Mouse (Mus musculus) olfactory bulb, adult 2 months (tissue): ENCODE data around the gene Gm9918. TPM values are rescaled to one million over a fixed set of nuclear protein-coding genes. Genes with fewer than 3 reads are reported as not detected.

ENCODE experiments used
- H3K27ac ChIP-seq: fragments of 200-500 bp; 2 replicates; pipeline ENCODE4 v1.5.1; 2012; ENCODE audit warnings: low read depth, low read length; ENCODE audit not compliant: insufficient read depth
- H3K4me1 ChIP-seq: fragments of 200-500 bp; 2 replicates; pipeline ENCODE4 v1.6.1; 2012; ENCODE audit warnings: low read length; ENCODE audit not compliant: control insufficient read depth, insufficient read depth
- H3K4me3 ChIP-seq: fragments of 200-500 bp; 2 replicates; pipeline ENCODE4 v1.5.1; 2012; ENCODE audit warnings: mild to moderate bottlenecking, low read depth, low read length, moderate library complexity; ENCODE audit not compliant: insufficient read depth
- CTCF ChIP-seq: fragments of 200-500 bp; IDR thresholded peaks from 2 replicates; pipeline ENCODE4 v1.5.1; 2012; ENCODE audit warnings: low read depth, mild to moderate bottlenecking, low read length, moderate library complexity; ENCODE audit not compliant: insufficient read depth
- POLR2A ChIP-seq: fragments of 200-500 bp; IDR thresholded peaks from 2 replicates; pipeline ENCODE4 v1.6.1; 2012; ENCODE audit warnings: mild to moderate bottlenecking, low read depth, low read length, moderate library complexity; ENCODE audit not compliant: insufficient read depth
- WGBS: fragments of 180-500 bp; shearing (Covaris S2); methylation state at CpG from one replicate; pipeline ENCODE4 v1.1.7; 2018; 5-methylcytosine and 5-hydroxymethylcytosine counted together
- polyA plus RNA-seq: library from polyadenylated mRNA; stranded (reverse); fragments of >200 nt; gene quantifications from 2 replicates; pipeline ENCODE4 v1.2.4, GENCODE M21; 2012; ENCODE audit warnings: low replicate concordance; ENCODE audit not compliant: missing spikeins, insufficient read depth, insufficient read length

Gm9918 gene
- polyA plus RNA-seq, 1 experiment, result not detected

DNA sequence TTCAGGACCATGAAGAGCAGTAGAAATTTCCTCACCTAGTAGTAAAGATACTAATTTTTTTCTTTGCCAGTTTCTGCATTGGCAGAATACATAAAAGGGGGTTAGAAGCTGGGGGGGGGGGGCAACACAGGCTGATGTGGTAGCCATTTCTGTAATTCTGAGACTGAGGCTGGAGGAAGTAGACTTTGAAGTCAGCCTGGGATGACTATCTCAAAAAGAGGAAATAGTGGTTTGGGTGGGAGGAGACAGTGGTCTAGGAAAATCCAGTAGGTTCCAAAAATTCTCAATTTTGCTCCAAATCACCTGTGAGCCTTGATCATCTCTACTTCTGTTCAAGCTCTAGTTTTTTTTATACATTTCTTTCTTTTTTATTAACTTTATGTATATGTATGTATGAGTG, 41.1 kb downstream of the Gm9918 start:
- no peak overlapping the region for H3K4me3 ChIP-seq
- H3K27ac ChIP-seq, result no peak overlapping the region
- TF ChIP-seq POLR2A (no peak), CTCF (no peak)
- peaks cover 5% of the 10 kb centered on the region; the same call in 1 of the 2 replicates for H3K4me1 ChIP-seq

DNA sequence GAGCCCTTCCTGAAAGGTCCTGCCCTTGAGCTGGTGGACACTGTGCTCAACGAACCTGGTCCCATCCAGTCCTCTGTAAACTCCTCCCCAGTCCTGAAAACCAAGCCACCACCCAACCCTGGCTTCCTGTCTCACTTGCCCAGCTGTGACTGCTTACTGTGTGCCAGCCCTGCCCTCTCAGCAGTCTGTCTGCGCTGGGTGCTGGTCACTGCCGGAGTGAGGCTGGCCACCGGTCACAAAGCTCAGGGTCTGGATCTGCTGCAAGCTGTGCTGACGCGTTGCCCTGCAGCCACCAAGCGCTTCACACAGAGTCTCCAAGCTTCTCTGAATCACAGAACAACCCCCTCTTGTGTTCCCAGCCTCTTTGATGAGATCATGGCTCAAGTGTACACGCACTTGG, 44.9 kb downstream of the Gm9918 start:
- Histone ChIP-seq H3K4me3 (no peak overlapping the region), H3K27ac (no peak overlapping the region), H3K4me1 (peaks cover 5% of the 10 kb centered on the region; the same call in 1 of the 2 replicates)
- TF ChIP-seq CTCF (no peak), POLR2A (no peak)
- whole genome bisulfite sequencing, result 57% methylated on average over 8 of the region's 8 CpGs

DNA sequence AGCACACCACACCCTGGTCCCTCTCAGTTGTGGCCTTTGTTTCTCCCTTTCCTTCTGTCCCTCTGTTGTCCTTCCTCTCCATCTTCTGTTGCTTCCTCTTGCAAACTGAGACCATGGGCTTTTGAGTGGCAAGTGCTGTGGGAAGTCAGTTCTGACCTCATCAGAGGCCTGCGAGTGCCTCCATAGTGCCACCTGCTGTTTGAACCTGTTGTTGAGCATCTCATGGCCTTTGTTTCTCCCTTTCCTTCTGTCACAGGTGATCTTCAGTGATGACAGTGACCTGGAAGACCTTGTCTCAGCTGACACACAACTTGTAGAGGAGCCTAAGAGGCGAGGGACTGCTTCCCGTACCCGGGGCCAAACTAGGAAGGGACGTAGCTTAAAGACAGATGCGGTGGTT, 45.9 kb downstream of the Gm9918 start:
- H3K27ac ChIP-seq, result no peak overlapping the region
- H3K4me1 ChIP-seq, result peaks cover 5% of the 10 kb centered on the region; the same call in 1 of the 2 replicates
- WGBS, result 90% methylated on average over 6 of the region's 6 CpGs
- TF ChIP-seq POLR2A (no peak), CTCF (no peak; the same call in 1 of the 2 replicates)
- H3K4me3 ChIP-seq, result no peak overlapping the region

Other genes starting within 250 kb of the Gm9918 start
- gene Krt18, start 242.4 kb upstream of the Gm9918 start, polyA plus RNA-seq, result not detected in 2 replicates
- gene Eif4b, start 196.8 kb upstream of the Gm9918 start, polyA plus RNA-seq, result 618 TPM in 1 of 2 replicates, not detected in the other
- not detected in 2 replicates for gene Tns2, start 170.2 kb upstream of the Gm9918 start, polyA plus RNA-seq
- not detected in 2 replicates for gene Spryd3, start 134.3 kb upstream of the Gm9918 start, polyA plus RNA-seq
- gene Igfbp6, start 126.2 kb upstream of the Gm9918 start, polyA plus RNA-seq, result not detected in 2 replicates
- gene Soat2, start 120.0 kb upstream of the Gm9918 start, polyA plus RNA-seq, result not detected in 2 replicates
- 123 TPM in 1 of 2 replicates, not detected in the other for gene Zfp740, start 67.3 kb upstream of the Gm9918 start, polyA plus RNA-seq
- gene Csad, start 65.8 kb upstream of the Gm9918 start, polyA plus RNA-seq, result not detected in 2 replicates
- gene Itgb7, start 38.6 kb upstream of the Gm9918 start, polyA plus RNA-seq, result not detected in 2 replicates
- gene Rarg, start 13.0 kb upstream of the Gm9918 start, polyA plus RNA-seq, result not detected in 2 replicates
- gene Mfsd5, start 8.9 kb downstream of the Gm9918 start, polyA plus RNA-seq, result not detected in 2 replicates
- not detected in 2 replicates for gene Espl1, start 25.7 kb downstream of the Gm9918 start, polyA plus RNA-seq
- 1,008 TPM in 1 of 2 replicates, not detected in the other for gene Pfdn5, start 55.6 kb downstream of the Gm9918 start, polyA plus RNA-seq
- gene Myg1, start 61.1 kb downstream of the Gm9918 start, polyA plus RNA-seq, result not detected in 2 replicates
- not detected in 2 replicates for gene Aaas, start 80.2 kb downstream of the Gm9918 start, polyA plus RNA-seq
- not detected in 2 replicates for gene Sp7, start 96.6 kb downstream of the Gm9918 start, polyA plus RNA-seq
- 98.4 TPM in 1 of 2 replicates, not detected in the other for gene Sp1, start 135.6 kb downstream of the Gm9918 start, polyA plus RNA-seq
- not detected in 2 replicates for gene Amhr2, start 174.8 kb downstream of the Gm9918 start, polyA plus RNA-seq
- not detected in 2 replicates for gene Prr13, start 188.5 kb downstream of the Gm9918 start, polyA plus RNA-seq
- gene Pcbp2, start 200.0 kb downstream of the Gm9918 start, polyA plus RNA-seq, result 834 and 975 TPM in 2 replicates
- not detected in 2 replicates for gene Gm10337, start 233.2 kb downstream of the Gm9918 start, polyA plus RNA-seq
- not detected in 2 replicates for gene Map3k12, start 246.5 kb downstream of the Gm9918 start, polyA plus RNA-seq
- gene Tarbp2, start 247.6 kb downstream of the Gm9918 start, polyA plus RNA-seq, result not detected in 2 replicates